Mouse (Mus musculus): ENCODE measurements around the gene Ddb1. TPM values are rescaled to one million over a fixed set of nuclear protein-coding genes. Genes with fewer than 3 reads are reported as not detected.

The Ddb1 gene
- polyA plus RNA-seq, 1 experiment from 2014 or later, result 204 TPM

GRCm38 (mm10) chr19:10671319-10671718, 66.2 kb downstream of the Ddb1 start:
- no peak overlapping the region for H3K4me3 ChIP-seq
- 76% methylated on average over 4 of the region's 4 CpGs for WGBS
- H3K27ac ChIP-seq, result no peak overlapping the region
- H3K9me3 ChIP-seq (replicated peaks), result no peaks in the 10 kb centered on the region
- H3K9ac ChIP-seq, result no peak overlapping the region
- H3K36me3 ChIP-seq, result no peaks in the 10 kb centered on the region
- H3K4me2 ChIP-seq, result no peak overlapping the region
- no peaks in the 10 kb centered on the region for H3K4me1 ChIP-seq (replicated peaks)
- ATAC-seq (replicated peaks; ENCODE audit: insufficient number of reproducible peaks, insufficient read depth, low FRiP score, low read depth), result no peak
- H3K27me3 ChIP-seq, result no peaks in the 10 kb centered on the region

- Histone ChIP-seq H3K36me3 (no peaks in the 10 kb centered on the region), H3K4me3 (no peak overlapping the region), H3K4me1 (replicated peaks) (no peaks in the 10 kb centered on the region), H3K4me2 (no peak overlapping the region), H3K9me3 (replicated peaks) (no peaks in the 10 kb centered on the region), H3K27ac (no peak overlapping the region), H3K9ac (no peak overlapping the region), H3K27me3 (no peaks in the 10 kb centered on the region)
- 66% methylated on average over 9 of the region's 9 CpGs for WGBS
- no peak for ATAC-seq (replicated peaks; ENCODE audit: insufficient number of reproducible peaks, insufficient read depth, low FRiP score, low read depth)
Measured at GRCm38 (mm10) chr19:10671854-10672417, 66.8 kb downstream of the Ddb1 start.

- Histone ChIP-seq H3K9ac (no peak overlapping the region), H3K4me2 (no peak overlapping the region), H3K9me3 (replicated peaks) (no peaks in the 10 kb centered on the region), H3K27me3 (no peaks in the 10 kb centered on the region), H3K36me3 (no peaks in the 10 kb centered on the region), H3K4me3 (no peak overlapping the region), H3K4me1 (replicated peaks) (no peaks in the 10 kb centered on the region), H3K27ac (no peak overlapping the region)
- no peak for ATAC-seq (replicated peaks; ENCODE audit: insufficient number of reproducible peaks, insufficient read depth, low FRiP score, low read depth)
- WGBS, result 52% methylated on average over 1 of the region's 1 CpGs
Measured at GRCm38 (mm10) chr19:10673275-10673674, 68.1 kb downstream of the Ddb1 start.

GRCm38 (mm10) chr19:10676656-10677055, 71.5 kb downstream of the Ddb1 start:
- H3K4me3 ChIP-seq, result no peak overlapping the region
- 0 out of 2 replicates have a peak, but pooled peaks cover 3% of the 10 kb centered on the region for H3K4me1 ChIP-seq (replicated peaks)
- WGBS, result 82% methylated on average over 16 of the region's 16 CpGs
- no peak overlapping the region for H3K4me2 ChIP-seq
- no peaks in the 10 kb centered on the region for H3K9me3 ChIP-seq (replicated peaks)
- H3K9ac ChIP-seq, result no peak overlapping the region
- 0 out of 2 replicates have a peak, but pooled peaks cover 3% of the 10 kb centered on the region for H3K27me3 ChIP-seq
- no peak overlapping the region for H3K27ac ChIP-seq
- H3K36me3 ChIP-seq, result no peaks in the 10 kb centered on the region
- ATAC-seq (replicated peaks; ENCODE audit: insufficient number of reproducible peaks, insufficient read depth, low FRiP score, low read depth), result no peak

- Histone ChIP-seq H3K4me1 (replicated peaks) (0 out of 2 replicates have a peak, but pooled peaks cover 3% of the 10 kb centered on the region), H3K27me3 (0 out of 2 replicates have a peak, but pooled peaks cover 3% of the 10 kb centered on the region), H3K27ac (no peak within 1 kb of the TSS), H3K4me3 (no peak within 1 kb of the TSS), H3K9me3 (replicated peaks) (no peaks in the 10 kb centered on the region), H3K9ac (no peak within 1 kb of the TSS), H3K4me2 (no peak within 1 kb of the TSS), H3K36me3 (no peaks in the 10 kb centered on the region)
- no peak; the same call in 1 of the 2 replicates for ATAC-seq (replicated peaks; ENCODE audit: insufficient number of reproducible peaks, insufficient read depth, low FRiP score, low read depth)
- 22% methylated on average over 6 of the region's 6 CpGs for WGBS
Measured at GRCm38 (mm10) chr19:10677915-10678771, 73.0 kb downstream of the Ddb1 start, which contains the start of gene Pga5. Gene Pga5 (minus strand): TSS chr19:10678071.

- H3K9ac ChIP-seq, result no peak overlapping the region
- WGBS, result 76% methylated on average over 1 of the region's 1 CpGs
- ATAC-seq (replicated peaks; ENCODE audit: insufficient number of reproducible peaks, insufficient read depth, low FRiP score, low read depth), result no peak
- 0 out of 2 replicates have a peak, but pooled peaks cover 3% of the 10 kb centered on the region for H3K4me1 ChIP-seq (replicated peaks)
- no peaks in the 10 kb centered on the region for H3K9me3 ChIP-seq (replicated peaks)
- H3K4me2 ChIP-seq, result no peak overlapping the region
- H3K36me3 ChIP-seq, result no peaks in the 10 kb centered on the region
- no peak overlapping the region for H3K4me3 ChIP-seq
- H3K27me3 ChIP-seq, result 0 out of 2 replicates have a peak, but pooled peaks cover 3% of the 10 kb centered on the region
- H3K27ac ChIP-seq, result no peak overlapping the region
Measured at GRCm38 (mm10) chr19:10678772-10679067, 73.6 kb downstream of the Ddb1 start.

Other genes starting within 250 kb of the Ddb1 start
- gene Syt7, start 216.2 kb upstream of the Ddb1 start, polyA plus RNA-seq (2015; fragmentation: Nextera tagmentation; extraction: Ambion mirVana), result 0.48 and 0.94 TPM in 2 replicates
- 0.13 and 0.23 TPM in 2 replicates for gene Lrrc10b, start 147.9 kb upstream of the Ddb1 start, polyA plus RNA-seq (2015; fragmentation: Nextera tagmentation; extraction: Ambion mirVana)
- gene Ppp1r32, start 122.4 kb upstream of the Ddb1 start, polyA plus RNA-seq (2015; fragmentation: Nextera tagmentation; extraction: Ambion mirVana), result 0.13 TPM in 1 of 2 replicates, not detected in the other
- 23.4 and 30.4 TPM in 2 replicates for gene Cpsf7, start 80.1 kb upstream of the Ddb1 start, polyA plus RNA-seq (2015; fragmentation: Nextera tagmentation; extraction: Ambion mirVana)
- gene Sdhaf2, start 79.2 kb upstream of the Ddb1 start, polyA plus RNA-seq (2015; fragmentation: Nextera tagmentation; extraction: Ambion mirVana), result 45.2 and 49.4 TPM in 2 replicates
- gene Tmem216, start 49.1 kb upstream of the Ddb1 start, polyA plus RNA-seq (2015; fragmentation: Nextera tagmentation; extraction: Ambion mirVana), result 14.8 and 19.8 TPM in 2 replicates
- 15.4 and 21.8 TPM in 2 replicates for gene Cyb561a3, start 28.2 kb upstream of the Ddb1 start, polyA plus RNA-seq (2015; fragmentation: Nextera tagmentation; extraction: Ambion mirVana)
- gene Tmem138, start 28.0 kb upstream of the Ddb1 start, polyA plus RNA-seq (2015; fragmentation: Nextera tagmentation; extraction: Ambion mirVana), result 21.4 and 26.2 TPM in 2 replicates
- 8.5 and 11.9 TPM in 2 replicates for gene Tkfc, start 327 bp downstream of the Ddb1 start, polyA plus RNA-seq (2015; fragmentation: Nextera tagmentation; extraction: Ambion mirVana)
- 0.82 and 1.5 TPM in 2 replicates for gene Vwce, start 28.9 kb downstream of the Ddb1 start, polyA plus RNA-seq (2015; fragmentation: Nextera tagmentation; extraction: Ambion mirVana)
- gene Pga5, start 72.7 kb downstream of the Ddb1 start, polyA plus RNA-seq (2015; fragmentation: Nextera tagmentation; extraction: Ambion mirVana), result not detected in 2 replicates
- 25.1 and 34.3 TPM in 2 replicates for gene Vps37c, start 83.4 kb downstream of the Ddb1 start, polyA plus RNA-seq (2015; fragmentation: Nextera tagmentation; extraction: Ambion mirVana)
- gene Cd5, start 133.7 kb downstream of the Ddb1 start, polyA plus RNA-seq (2015; fragmentation: Nextera tagmentation; extraction: Ambion mirVana), result 0.53 and 1.4 TPM in 2 replicates
- gene Cd6, start 224.7 kb downstream of the Ddb1 start, polyA plus RNA-seq (2015; fragmentation: Nextera tagmentation; extraction: Ambion mirVana), result 0.56 TPM in 1 of 2 replicates, not detected in the other
- 0.30 and 0.99 TPM in 2 replicates for gene Slc15a3, start 234.4 kb downstream of the Ddb1 start, polyA plus RNA-seq (2015; fragmentation: Nextera tagmentation; extraction: Ambion mirVana)

Measured in heart, embryonic 15.5 days (tissue).